Mouse (Mus musculus) frontal cortex, postnatal 25 days (tissue): ENCODE measurements around the gene Nmnat2.

Experiments used
- DNase-seq, 2 experiments: peaks; one replicate each; pipeline ENCODE4 v3.0.0; 2022; ENCODE audit warnings: low spot score in 2 of 2

The Nmnat2 gene

DNA sequence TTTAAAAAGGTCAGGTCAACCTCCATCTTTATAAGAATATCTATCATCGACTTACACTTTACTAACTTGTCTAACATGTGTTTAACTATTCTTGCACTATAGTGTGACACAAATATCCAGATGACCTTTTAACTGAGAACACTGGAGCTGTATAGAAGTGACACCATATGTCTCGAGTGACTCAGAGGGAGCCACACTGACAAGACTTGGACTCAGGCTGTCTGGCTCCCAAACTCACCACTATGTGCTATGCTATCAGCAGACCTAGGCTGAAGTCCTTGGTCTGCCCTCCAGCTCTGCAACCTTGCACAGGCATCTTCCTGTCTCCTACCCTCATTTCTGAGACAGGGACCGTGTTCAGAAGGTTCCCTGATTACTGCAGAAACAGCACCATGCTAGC lies 209.0 kb downstream of the Nmnat2 start:
- DNase-seq: no peak

- no peak for DNase-seq
Observed at GRCm38 (mm10) chr1:153168293-153168692, 213.5 kb downstream of the Nmnat2 start.
